Mouse (Mus musculus): ENCODE measurements at regions not wholly inside any gene's neighbourhood (a gene's known extent, or its start where the extent isn't known, plus 50 kb on each side); places are given as distances from the start of the nearest gene placed in this dataset.

- DNase-seq: no peak
Observed at GRCm38 (mm10) chr8:35243555-35243954, 522.0 kb upstream of the Gm19410 start.

DNA sequence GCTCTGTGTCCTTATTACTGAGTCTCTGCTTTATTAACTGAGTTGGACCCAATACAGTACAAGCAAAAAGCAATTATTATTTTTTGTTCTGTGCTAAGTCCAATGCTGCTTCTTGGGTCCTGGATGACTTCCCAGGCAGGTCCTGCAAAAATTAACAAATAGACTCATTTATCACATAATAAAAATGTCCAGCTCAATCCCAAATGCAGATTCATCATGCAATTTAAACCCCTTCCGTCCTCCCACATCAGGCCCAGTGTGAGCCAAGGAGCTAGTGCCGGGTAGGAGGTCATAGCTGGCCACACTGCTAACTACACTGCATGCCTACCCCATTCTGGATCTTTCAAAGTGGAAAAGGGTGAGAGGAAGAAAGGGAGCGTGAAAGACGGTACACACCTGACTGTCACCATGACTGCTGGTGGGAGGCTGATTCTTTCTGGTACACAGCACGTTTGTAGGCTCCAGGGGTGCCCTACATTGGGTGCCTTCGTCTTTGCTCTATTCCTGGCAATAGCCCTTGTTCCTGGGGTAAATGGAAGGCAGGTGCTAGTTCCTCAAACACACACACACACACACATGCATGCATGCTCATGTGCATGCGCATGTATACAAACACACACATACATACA is 515.7 kb upstream of the Gm19410 start:
- no peak for DNase-seq

DNA sequence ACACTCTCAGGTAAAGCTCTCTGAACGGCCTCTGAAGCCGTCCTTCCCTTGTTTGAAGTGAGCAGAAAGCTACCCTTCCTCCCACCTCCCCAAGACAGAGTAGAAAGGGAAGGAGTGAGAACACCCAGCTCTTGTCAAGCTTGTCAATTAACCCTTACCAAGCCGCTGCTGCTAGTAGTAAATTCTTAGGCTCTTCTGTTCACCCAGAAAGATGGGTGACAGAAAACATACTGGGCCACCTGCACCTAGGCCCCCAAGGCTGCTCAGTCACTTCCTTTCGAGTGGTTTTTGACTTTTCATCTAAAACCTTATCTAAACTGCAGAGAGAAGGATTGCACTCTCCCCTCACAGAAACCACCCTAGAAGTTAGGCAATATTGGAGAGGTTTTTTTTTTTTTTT is 514.9 kb upstream of the Gm19410 start:
- no peak for DNase-seq

DNA sequence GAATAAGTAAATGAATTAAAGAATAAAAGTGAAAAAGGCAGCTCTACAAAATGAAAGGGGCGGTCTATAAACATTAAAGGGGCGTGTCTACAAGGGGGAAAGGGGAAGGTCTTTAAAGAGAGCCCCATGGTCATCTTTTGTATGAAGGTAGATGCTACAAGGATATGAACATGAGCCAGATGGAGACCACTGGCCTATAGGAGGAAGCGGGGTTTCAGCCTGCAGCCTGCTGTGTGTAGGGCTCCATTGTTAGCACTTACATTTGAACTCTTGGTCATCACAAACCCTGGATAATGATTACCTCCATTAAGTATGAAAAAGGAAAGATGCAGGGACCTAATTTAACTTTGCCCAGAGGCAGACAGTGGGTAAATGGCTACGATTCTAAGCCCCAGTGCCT is 511.6 kb upstream of the Gm19410 start:
- no peak for DNase-seq

DNA sequence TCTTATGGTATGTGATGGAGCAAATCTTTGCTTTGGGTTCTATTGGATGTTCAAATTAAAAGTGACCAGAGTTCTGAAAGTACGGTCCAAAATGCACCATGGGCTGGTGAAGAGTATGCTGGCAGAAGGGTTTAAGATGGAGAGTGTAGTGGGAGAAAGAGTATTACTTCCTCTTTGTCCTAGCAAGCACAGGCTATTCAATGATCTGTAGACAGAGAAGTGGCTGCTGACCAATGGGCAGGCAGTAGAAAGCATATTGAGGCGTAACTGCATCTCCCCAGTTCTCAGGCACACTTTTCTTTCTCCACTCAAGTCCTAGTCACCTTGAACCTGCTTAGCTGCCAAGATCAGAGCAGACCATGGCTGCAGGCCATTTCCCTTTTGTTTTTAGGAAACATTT is 510.3 kb upstream of the Gm19410 start:
- DNase-seq: no peak

- no peak for DNase-seq
Observed at GRCm38 (mm10) chr8:35256958-35257357, 508.6 kb upstream of the Gm19410 start.

DNA sequence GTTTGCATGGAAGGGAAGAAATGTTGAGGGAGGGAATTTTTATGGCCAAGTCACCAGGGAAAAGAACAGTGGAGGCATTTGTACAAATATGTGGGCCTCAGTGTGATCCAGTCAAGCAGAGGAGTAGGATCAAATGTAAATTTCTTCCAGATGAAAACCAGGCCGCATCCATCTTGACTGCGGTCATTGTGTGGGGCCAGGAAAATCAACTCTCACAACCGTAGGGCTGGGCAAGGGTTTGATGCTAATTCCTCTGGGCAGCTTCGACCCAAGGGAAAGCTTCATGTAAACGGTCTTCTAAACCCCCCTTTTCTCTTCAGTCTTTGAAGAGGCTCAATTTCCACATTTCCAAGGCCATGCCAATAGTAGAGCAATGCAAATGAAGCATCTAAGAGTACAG is 497.4 kb upstream of the Gm19410 start:
- DNase-seq: no peak

- DNase-seq: no peak
Observed at GRCm38 (mm10) chr8:35268986-35269385, 496.6 kb upstream of the Gm19410 start.

DNA sequence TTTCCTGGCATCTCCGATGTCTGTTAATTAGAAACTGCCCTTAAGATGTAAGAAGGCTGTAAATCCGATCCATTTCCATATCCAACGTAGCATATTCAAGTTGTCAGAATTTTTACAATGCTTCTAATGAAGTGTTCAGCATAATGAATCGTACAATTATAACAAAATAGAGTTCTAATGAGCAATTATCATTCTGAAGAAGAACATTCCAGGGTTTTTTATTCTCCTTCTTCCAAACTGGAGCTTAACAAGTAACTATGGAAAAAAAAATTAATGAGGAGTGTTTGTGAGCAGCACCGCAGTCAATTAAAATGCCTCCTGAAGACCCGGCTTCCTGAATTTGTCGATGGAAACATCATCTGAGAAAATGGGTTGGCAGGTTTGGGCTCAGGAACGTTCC is 489.6 kb upstream of the Gm19410 start:
- no peak for DNase-seq

DNA sequence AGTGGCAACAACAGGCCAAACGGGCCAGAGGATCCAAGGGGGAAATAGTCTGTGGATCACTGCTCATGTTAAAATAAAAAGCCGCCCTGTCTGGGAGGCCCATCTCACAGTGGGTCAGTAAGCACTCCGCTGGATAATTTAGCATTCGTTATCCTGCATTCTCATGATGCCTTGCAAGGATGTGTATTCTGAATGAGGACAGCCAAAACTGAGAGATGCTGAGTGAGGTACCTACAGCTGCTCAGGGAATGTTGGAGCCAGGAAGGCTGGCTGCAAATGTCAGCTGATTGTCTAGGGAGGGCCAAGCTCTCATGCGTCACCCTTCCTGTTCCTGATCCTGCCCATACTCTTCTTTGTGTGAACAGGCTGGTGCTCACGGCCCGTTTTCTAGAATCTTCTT is 489.1 kb upstream of the Gm19410 start:
- DNase-seq: no peak

DNA sequence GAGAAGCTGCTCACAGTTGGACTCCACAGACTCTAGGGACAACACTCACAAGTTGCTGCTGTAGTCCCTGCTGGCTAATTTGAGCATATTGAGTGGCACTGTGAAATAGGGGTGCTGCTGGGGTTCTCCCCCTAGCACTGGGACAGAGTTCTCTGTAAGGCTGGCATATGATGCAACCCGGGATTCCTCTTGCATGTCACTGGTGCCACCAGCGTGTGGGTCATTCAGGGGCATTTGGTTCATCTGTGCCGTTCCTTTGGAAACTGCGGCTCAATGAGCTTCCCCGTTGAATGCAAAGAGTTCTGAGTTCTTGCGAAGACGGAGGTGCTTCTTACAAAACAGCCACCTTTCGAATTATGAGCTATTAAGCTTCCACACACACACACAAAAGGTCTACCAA is 486.6 kb upstream of the Gm19410 start:
- DNase-seq: no peak

GRCm38 (mm10) chr8:35280741-35281140 is 484.8 kb upstream of the Gm19410 start:
- no peak for DNase-seq

DNA sequence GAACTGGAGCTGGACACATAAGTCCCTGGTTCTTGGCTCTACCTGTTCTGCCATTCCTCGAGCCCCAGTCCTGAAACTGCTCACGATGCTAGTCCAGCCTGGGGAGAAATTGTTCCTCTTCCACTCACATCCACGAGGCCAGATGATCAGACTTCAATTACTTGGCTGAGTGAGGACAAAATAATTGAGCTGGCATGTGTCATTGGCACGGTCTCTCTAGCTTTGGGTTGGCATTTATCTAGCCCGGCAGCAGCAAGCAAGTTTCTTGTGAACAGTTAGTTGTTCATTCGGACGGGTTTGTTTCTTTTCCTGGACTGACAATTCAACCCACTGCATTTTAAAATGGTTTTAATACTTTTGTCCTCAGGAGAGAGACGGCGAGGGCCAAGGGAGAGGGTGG is 482.2 kb upstream of the Gm19410 start:
- no peak for DNase-seq

GRCm38 (mm10) chr8:35289018-35289417 is 476.6 kb upstream of the Gm19410 start:
- no peak for DNase-seq

GRCm38 (mm10) chr8:35289967-35290366 is 475.6 kb upstream of the Gm19410 start:
- DNase-seq: no peak

- no peak for DNase-seq
Observed at GRCm38 (mm10) chr8:35293437-35294126, 472.0 kb upstream of the Gm19410 start.

DNA sequence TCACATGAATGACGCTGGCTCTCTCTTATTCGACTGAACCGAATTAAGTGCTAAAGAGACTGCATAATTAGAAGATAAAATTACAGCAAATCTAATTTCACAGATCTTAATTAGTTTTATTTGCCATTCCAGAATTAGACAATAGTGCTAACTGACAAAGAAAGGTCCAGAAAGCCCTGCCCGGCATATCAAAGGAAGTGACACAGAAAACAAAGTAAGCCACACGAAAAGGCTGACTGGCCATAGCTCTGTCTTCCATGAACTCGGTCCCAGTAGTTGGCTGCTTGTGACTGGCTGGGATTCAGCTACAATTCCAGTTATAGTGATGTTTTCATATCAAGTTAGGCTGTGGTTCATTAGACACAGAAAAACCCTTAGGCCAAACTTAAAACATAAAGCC is 468.7 kb upstream of the Gm19410 start:
- DNase-seq: no peak

GRCm38 (mm10) chr8:35299088-35299487 is 466.5 kb upstream of the Gm19410 start:
- DNase-seq: no peak

DNA sequence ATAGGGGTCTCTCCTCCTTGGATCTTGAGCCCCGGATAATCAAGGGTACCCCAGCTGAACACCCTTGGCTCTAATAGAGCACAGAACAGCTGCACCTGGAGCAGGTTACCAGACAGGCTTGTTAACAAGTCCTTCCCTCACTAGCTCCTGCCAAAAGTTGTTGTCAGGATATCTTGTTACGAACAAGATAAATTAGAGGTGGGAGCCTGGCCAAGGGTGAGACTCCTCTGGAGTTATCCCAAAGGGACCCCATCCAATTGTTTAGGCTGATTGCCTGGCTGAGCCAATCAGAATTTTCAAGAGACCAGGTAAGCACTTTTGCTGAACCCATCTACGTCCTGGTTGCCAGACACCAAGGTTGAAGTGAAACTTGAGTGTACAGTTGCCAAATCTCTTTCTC is 465.2 kb upstream of the Gm19410 start:
- DNase-seq: no peak

DNA sequence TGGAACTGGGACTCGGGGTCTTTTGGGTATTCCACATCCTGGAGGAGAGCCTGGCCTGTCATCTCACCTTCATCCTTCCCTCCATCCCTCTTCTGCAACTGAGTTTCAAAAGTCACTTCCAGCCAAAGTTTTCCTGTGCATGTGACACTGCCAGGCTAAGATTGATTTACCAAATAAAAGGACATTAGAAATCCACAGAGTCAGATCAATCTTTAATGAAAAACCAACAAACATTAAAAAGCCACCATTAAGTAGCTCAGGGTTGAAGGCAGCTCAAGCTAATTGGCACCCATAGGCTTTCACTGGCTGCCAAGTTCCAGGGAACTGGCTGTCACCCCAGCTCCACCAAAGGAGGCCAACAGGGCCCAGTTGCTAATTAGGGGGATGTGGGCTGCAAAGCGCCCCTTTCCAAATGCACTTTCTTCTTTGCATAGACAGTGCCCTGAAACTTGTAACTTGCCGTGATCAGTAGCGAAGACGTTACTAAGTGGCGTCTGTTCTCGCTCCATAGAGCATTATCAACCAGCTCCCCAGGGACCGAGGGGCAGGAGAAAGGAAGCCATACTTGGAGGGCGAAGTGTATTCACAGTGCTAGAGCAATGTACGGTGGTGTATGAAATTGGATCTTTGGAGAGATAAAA is 464.6 kb upstream of the Gm19410 start:
- DNase-seq: no peak

- no peak for DNase-seq
Observed at GRCm38 (mm10) chr8:35302856-35303255, 462.7 kb upstream of the Gm19410 start.

- DNase-seq: no peak
Observed at GRCm38 (mm10) chr8:35321270-35321865, 444.2 kb upstream of the Gm19410 start.

- no peak for DNase-seq
Observed at GRCm38 (mm10) chr8:35323180-35323975, 442.2 kb upstream of the Gm19410 start.

Data from spleen, adult 18-20 months (tissue).